Mouse (Mus musculus) midbrain, embryonic 10.5 days (tissue): ENCODE measurements around the gene B3galt1. TPM values are rescaled to one million over a fixed set of nuclear protein-coding genes. Genes with fewer than 3 reads are reported as not detected.
A peak's percentile ranks its signal among the peaks of the same experiment; 100 is the strongest.

Experiments
- DNase-seq: peaks from one replicate; pipeline ENCODE4 v3.0.0-alpha.2; 2017; ENCODE audit warnings: low spot score
- H3K27ac ChIP-seq: fragments of 300-500 bp; sonication (generic); replicated peaks from 2 replicates; pipeline ENCODE4 v1.5.1; 2016; ENCODE audit warnings: mild to moderate bottlenecking
- H3K27me3 ChIP-seq: fragments of 300-500 bp; sonication (generic); 2 replicates; pipeline ENCODE4 v1.6.1; 2016; ENCODE audit warnings: low read depth, mild to moderate bottlenecking; ENCODE audit not compliant: poor library complexity, severe bottlenecking
- H3K36me3 ChIP-seq: fragments of 300-500 bp; sonication (generic); 2 replicates; pipeline ENCODE4 v1.6.1; 2016; ENCODE audit warnings: mild to moderate bottlenecking, moderate library complexity
- H3K4me1 ChIP-seq: fragments of 300-500 bp; sonication (generic); 2 replicates; pipeline ENCODE4 v1.6.1; 2016
- H3K4me3 ChIP-seq: fragments of 300-500 bp; sonication (generic); 2 replicates; pipeline ENCODE4 v1.5.1; 2016; ENCODE audit warnings: mild to moderate bottlenecking, moderate library complexity
- H3K9me3 ChIP-seq: fragments of 300-500 bp; sonication (generic); replicated peaks from 2 replicates; pipeline ENCODE4 v1.6.1; 2016; ENCODE audit warnings: mild to moderate bottlenecking
- WGBS: fragments of 180-500 bp; shearing (Covaris S2); methylation state at CpG from one replicate; pipeline ENCODE4 v1.1.7; 2016; 5-methylcytosine and 5-hydroxymethylcytosine counted together
- polyA plus RNA-seq: library from polyadenylated mRNA; unstranded; fragments of >200 nt; fragmentation: Nextera tagmentation; extraction: Ambion mirVana; gene quantifications from 2 replicates; pipeline ENCODE4 v1.2.1, GENCODE M21; 2016

Gene B3galt1
- polyA plus RNA-seq: 6.1 and 8.6 TPM in 2 replicates

- WGBS: under 1% methylated on average over 83 of the region's 83 CpGs
- peak; percentile 93 for DNase-seq
- Histone ChIP-seq H3K4me3 (peak within 1 kb of the TSS; percentile 79), H3K9me3 (no peaks in the 10 kb centered on the region), H3K27me3 (no peaks in the 10 kb centered on the region), H3K36me3 (no peaks in the 10 kb centered on the region), H3K27ac (peak within 1 kb of the TSS; percentile 91), H3K4me1 (peaks cover 21% of the 10 kb centered on the region)
Observed at GRCm38 (mm10) chr2:67565480-67566331, at the start of gene B3galt1. B3galt1 (plus strand) TSS chr2:67565871.

- WGBS: 91% methylated on average over 7 of the region's 7 CpGs
Observed at GRCm38 (mm10) chr2:67516405-67516804, 49.3 kb upstream of the B3galt1 start.

GRCm38 (mm10) chr2:67535347-67535746 lies 30.3 kb upstream of the B3galt1 start:
- H3K27me3 ChIP-seq: no peaks in the 10 kb centered on the region
- DNase-seq: no peak
- no peak overlapping the region for H3K27ac ChIP-seq
- H3K4me3 ChIP-seq: no peak overlapping the region
- H3K9me3 ChIP-seq: no peaks in the 10 kb centered on the region
- 90% methylated on average over 2 of the region's 2 CpGs for WGBS
- H3K36me3 ChIP-seq: no peaks in the 10 kb centered on the region
- no peaks in the 10 kb centered on the region for H3K4me1 ChIP-seq

More at GRCm38 (mm10) chr2:67516405-67516804, 49.3 kb upstream of the B3galt1 start:
- Histone ChIP-seq H3K27me3 (no peaks in the 10 kb centered on the region), H3K36me3 (no peaks in the 10 kb centered on the region), H3K9me3 (no peaks in the 10 kb centered on the region), H3K27ac (no peak overlapping the region), H3K4me1 (no peaks in the 10 kb centered on the region), H3K4me3 (no peak overlapping the region)
- no peak for DNase-seq

GRCm38 (mm10) chr2:67539426-67539825 lies 26.2 kb upstream of the B3galt1 start:
- Histone ChIP-seq H3K9me3 (no peaks in the 10 kb centered on the region), H3K27me3 (no peaks in the 10 kb centered on the region), H3K36me3 (no peaks in the 10 kb centered on the region), H3K27ac (no peak overlapping the region), H3K4me3 (no peak overlapping the region), H3K4me1 (no peaks in the 10 kb centered on the region)
- WGBS: 89% methylated on average over 6 of the region's 6 CpGs
- DNase-seq: no peak

GRCm38 (mm10) chr2:67541957-67542696 lies 23.5 kb upstream of the B3galt1 start:
- Histone ChIP-seq H3K9me3 (no peaks in the 10 kb centered on the region), H3K27me3 (no peaks in the 10 kb centered on the region), H3K4me1 (no peaks in the 10 kb centered on the region), H3K36me3 (no peaks in the 10 kb centered on the region), H3K27ac (no peak overlapping the region), H3K4me3 (no peak overlapping the region)
- no peak for DNase-seq
- 82% methylated on average over 11 of the region's 11 CpGs for WGBS

- H3K4me1 ChIP-seq: no peaks in the 10 kb centered on the region
- WGBS: 70% methylated on average over 8 of the region's 8 CpGs
- H3K27ac ChIP-seq: no peak overlapping the region
- DNase-seq: no peak
- H3K27me3 ChIP-seq: no peaks in the 10 kb centered on the region
- no peaks in the 10 kb centered on the region for H3K36me3 ChIP-seq
- no peak overlapping the region for H3K4me3 ChIP-seq
- H3K9me3 ChIP-seq: no peaks in the 10 kb centered on the region
Observed at GRCm38 (mm10) chr2:67544426-67544825, 21.2 kb upstream of the B3galt1 start.

GRCm38 (mm10) chr2:67564851-67565479 lies 706 bp upstream of the B3galt1 start:
- H3K27me3 ChIP-seq: no peaks in the 10 kb centered on the region
- no peak for DNase-seq
- H3K4me3 ChIP-seq: peak overlapping the region; percentile 79
- H3K36me3 ChIP-seq: no peaks in the 10 kb centered on the region
- H3K27ac ChIP-seq: peak overlapping the region; percentile 91
- H3K4me1 ChIP-seq: peaks cover 21% of the 10 kb centered on the region
- H3K9me3 ChIP-seq: no peaks in the 10 kb centered on the region
- WGBS: 2% methylated on average over 23 of the region's 23 CpGs

GRCm38 (mm10) chr2:67566566-67566965 lies 895 bp downstream of the B3galt1 start:
- no peak for DNase-seq
- 2% methylated on average over 12 of the region's 12 CpGs for WGBS
- peaks cover 21% of the 10 kb centered on the region for H3K4me1 ChIP-seq

GRCm38 (mm10) chr2:67567141-67567680 lies 1.5 kb downstream of the B3galt1 start:
- peak; percentile 28 for DNase-seq
- H3K27ac ChIP-seq: no peak overlapping the region
- no peaks in the 10 kb centered on the region for H3K9me3 ChIP-seq
- H3K36me3 ChIP-seq: no peaks in the 10 kb centered on the region
- WGBS: 14% methylated on average over 8 of the region's 8 CpGs
- peaks cover 21% of the 10 kb centered on the region for H3K4me1 ChIP-seq
- H3K4me3 ChIP-seq: peak overlapping the region; percentile 79
- no peaks in the 10 kb centered on the region for H3K27me3 ChIP-seq

More at GRCm38 (mm10) chr2:67566566-67566965, 895 bp downstream of the B3galt1 start:
- no peaks in the 10 kb centered on the region for H3K27me3 ChIP-seq
- peak overlapping the region; percentile 91 for H3K27ac ChIP-seq
- peak overlapping the region; percentile 79 for H3K4me3 ChIP-seq
- no peaks in the 10 kb centered on the region for H3K9me3 ChIP-seq
- H3K36me3 ChIP-seq: no peaks in the 10 kb centered on the region

GRCm38 (mm10) chr2:67576634-67577033 lies 11.0 kb downstream of the B3galt1 start:
- WGBS: 49% methylated on average over 2 of the region's 2 CpGs
- no peaks in the 10 kb centered on the region for H3K9me3 ChIP-seq
- no peak overlapping the region for H3K27ac ChIP-seq
- H3K4me1 ChIP-seq: peaks cover 7% of the 10 kb centered on the region; the same call in 1 of the 2 replicates
- H3K4me3 ChIP-seq: no peak overlapping the region
- H3K36me3 ChIP-seq: no peaks in the 10 kb centered on the region
- no peak for DNase-seq
- no peaks in the 10 kb centered on the region for H3K27me3 ChIP-seq

GRCm38 (mm10) chr2:67583091-67583490 lies 17.4 kb downstream of the B3galt1 start:
- no peak overlapping the region for H3K4me3 ChIP-seq
- 43% methylated on average over 2 of the region's 2 CpGs for WGBS
- no peaks in the 10 kb centered on the region for H3K9me3 ChIP-seq

GRCm38 (mm10) chr2:67590408-67590807 lies 24.7 kb downstream of the B3galt1 start:
- DNase-seq: no peak
- Histone ChIP-seq H3K27me3 (no peaks in the 10 kb centered on the region), H3K9me3 (no peaks in the 10 kb centered on the region), H3K4me3 (no peak overlapping the region), H3K36me3 (no peaks in the 10 kb centered on the region), H3K27ac (no peak overlapping the region), H3K4me1 (no peaks in the 10 kb centered on the region)

More at GRCm38 (mm10) chr2:67583091-67583490, 17.4 kb downstream of the B3galt1 start:
- Histone ChIP-seq H3K4me1 (peaks cover 7% of the 10 kb centered on the region; the same call in 1 of the 2 replicates), H3K27me3 (no peaks in the 10 kb centered on the region), H3K36me3 (no peaks in the 10 kb centered on the region), H3K27ac (no peak overlapping the region)
- DNase-seq: no peak
